Mouse (Mus musculus): ENCODE results near the gene 4933424G06Rik. TPM values are rescaled to one million over a fixed set of nuclear protein-coding genes. Genes with fewer than 3 reads are reported as not detected.

The 4933424G06Rik gene
- polyA plus RNA-seq, 1 experiment: not detected

DNA sequence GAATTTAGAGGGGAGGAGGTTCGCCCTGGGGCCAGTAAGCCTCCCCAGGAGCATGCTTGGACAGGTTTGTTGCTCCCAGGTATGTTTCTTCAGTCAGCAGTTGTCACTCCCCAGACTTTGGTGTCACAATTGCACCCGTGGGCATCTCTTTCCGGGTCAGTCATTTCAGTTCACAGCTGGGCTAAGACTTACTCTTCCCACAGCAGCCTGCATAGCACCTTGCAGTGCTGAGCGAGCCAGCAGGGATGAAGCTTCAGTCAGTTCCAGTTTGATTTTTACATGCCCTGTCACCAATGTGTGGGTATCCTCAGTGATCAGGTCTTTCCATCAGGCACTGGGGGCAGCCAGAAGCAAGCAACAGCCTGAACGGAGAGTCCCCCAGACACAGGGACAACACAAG is 12.9 kb upstream of the 4933424G06Rik start:
- H3K9ac ChIP-seq (ENCODE audit: low read depth, poor library complexity, severe bottlenecking): no peak overlapping the region
- no peaks in the 10 kb centered on the region for H3K4me1 ChIP-seq (ENCODE audit: control insufficient read depth, insufficient read depth, low read length)
- H3K27ac ChIP-seq (ENCODE audit: insufficient read depth, low read length): no peak overlapping the region
- no peak overlapping the region for H3K4me3 ChIP-seq (ENCODE audit: low read depth, low read length)
- no peaks in the 10 kb centered on the region for H3K9me3 ChIP-seq (replicated peaks; ENCODE audit: control insufficient read depth, insufficient read depth, low read length, poor library complexity, severe bottlenecking)
- no peaks in the 10 kb centered on the region for H3K27me3 ChIP-seq (ENCODE audit: control insufficient read depth, insufficient read depth, low read length, poor library complexity, severe bottlenecking)
- TF ChIP-seq EP300 (IDR thresholded peaks at IDR 0.05; ENCODE audit: insufficient read depth, low read depth, low read length) (no peak), POLR2A (IDR thresholded peaks at IDR 0.05; ENCODE audit: insufficient read depth, low read length) (no peak), CTCF (IDR thresholded peaks at IDR 0.05; ENCODE audit: low read depth, low read length) (no peak)
- peaks cover 26% of the 10 kb centered on the region for H3K36me3 ChIP-seq (ENCODE audit: control insufficient read depth, insufficient read depth, low read length, poor library complexity, severe bottlenecking)

DNA sequence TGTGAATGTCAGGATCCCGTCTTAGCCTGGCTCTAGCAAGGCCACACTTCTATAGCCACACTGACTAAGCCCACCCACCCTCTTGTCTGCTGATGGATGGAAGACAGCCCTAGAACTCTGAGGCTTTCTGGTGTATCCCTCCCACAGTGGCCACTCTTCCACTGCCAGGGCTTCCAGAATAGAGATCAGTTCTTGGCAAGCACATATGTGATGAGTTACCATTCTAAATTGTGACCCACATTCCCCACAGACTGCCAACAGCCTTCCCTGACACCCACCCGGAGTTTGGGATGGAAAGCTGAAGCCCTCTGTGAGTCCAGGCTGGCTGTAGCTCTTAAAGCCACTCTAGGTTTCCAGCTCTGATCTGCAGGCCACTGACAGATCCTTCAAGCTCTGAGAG is 2.8 kb upstream of the 4933424G06Rik start:
- no peak overlapping the region for H3K9ac ChIP-seq (ENCODE audit: low read depth, poor library complexity, severe bottlenecking)
- H3K4me3 ChIP-seq (ENCODE audit: low read depth, low read length): no peak overlapping the region
- no peak for TF ChIP-seq CTCF (IDR thresholded peaks at IDR 0.05; ENCODE audit: low read depth, low read length)
- TF ChIP-seq POLR2A (IDR thresholded peaks at IDR 0.05; ENCODE audit: insufficient read depth, low read length): no peak
- no peak for TF ChIP-seq EP300 (IDR thresholded peaks at IDR 0.05; ENCODE audit: insufficient read depth, low read depth, low read length)
- H3K4me1 ChIP-seq (ENCODE audit: control insufficient read depth, insufficient read depth, low read length): peaks cover 10% of the 10 kb centered on the region
- no peaks in the 10 kb centered on the region for H3K9me3 ChIP-seq (replicated peaks; ENCODE audit: control insufficient read depth, insufficient read depth, low read length, poor library complexity, severe bottlenecking)
- no peak overlapping the region for H3K27ac ChIP-seq (ENCODE audit: insufficient read depth, low read length)
- H3K27me3 ChIP-seq (ENCODE audit: control insufficient read depth, insufficient read depth, low read length, poor library complexity, severe bottlenecking): no peaks in the 10 kb centered on the region
- H3K36me3 ChIP-seq (ENCODE audit: control insufficient read depth, insufficient read depth, low read length, poor library complexity, severe bottlenecking): peaks cover 15% of the 10 kb centered on the region

DNA sequence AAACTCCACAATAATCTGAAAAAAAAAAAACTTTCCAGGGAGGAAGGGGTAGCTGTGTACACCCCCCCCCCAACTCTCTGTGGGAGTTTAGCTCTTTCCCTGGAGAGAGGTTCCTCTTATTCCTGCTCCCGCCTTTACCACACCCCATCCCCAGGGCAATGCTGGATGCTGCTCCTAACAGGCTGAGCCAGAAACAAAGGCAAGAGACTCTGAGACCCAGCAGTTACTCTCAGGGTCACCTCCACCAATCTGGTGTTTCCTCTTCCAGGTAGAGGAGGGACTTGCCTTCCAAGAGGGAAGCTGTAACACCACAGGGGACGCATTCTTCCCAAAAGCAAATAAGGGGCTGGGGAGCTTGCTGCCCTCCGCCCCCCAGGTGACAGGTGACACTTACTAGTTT is 2.2 kb upstream of the 4933424G06Rik start:
- no peaks in the 10 kb centered on the region for H3K27me3 ChIP-seq (ENCODE audit: control insufficient read depth, insufficient read depth, low read length, poor library complexity, severe bottlenecking)
- TF ChIP-seq EP300 (IDR thresholded peaks at IDR 0.05; ENCODE audit: insufficient read depth, low read depth, low read length) (peak; percentile 68; the same call in 1 of the 2 replicates), POLR2A (IDR thresholded peaks at IDR 0.05; ENCODE audit: insufficient read depth, low read length) (no peak), CTCF (IDR thresholded peaks at IDR 0.05; ENCODE audit: low read depth, low read length) (no peak)
- H3K27ac ChIP-seq (ENCODE audit: insufficient read depth, low read length): no peak overlapping the region
- no peak overlapping the region for H3K9ac ChIP-seq (ENCODE audit: low read depth, poor library complexity, severe bottlenecking)
- no peak overlapping the region for H3K4me3 ChIP-seq (ENCODE audit: low read depth, low read length)
- H3K36me3 ChIP-seq (ENCODE audit: control insufficient read depth, insufficient read depth, low read length, poor library complexity, severe bottlenecking): peaks cover 15% of the 10 kb centered on the region
- no peaks in the 10 kb centered on the region for H3K9me3 ChIP-seq (replicated peaks; ENCODE audit: control insufficient read depth, insufficient read depth, low read length, poor library complexity, severe bottlenecking)
- peaks cover 10% of the 10 kb centered on the region for H3K4me1 ChIP-seq (ENCODE audit: control insufficient read depth, insufficient read depth, low read length)

DNA sequence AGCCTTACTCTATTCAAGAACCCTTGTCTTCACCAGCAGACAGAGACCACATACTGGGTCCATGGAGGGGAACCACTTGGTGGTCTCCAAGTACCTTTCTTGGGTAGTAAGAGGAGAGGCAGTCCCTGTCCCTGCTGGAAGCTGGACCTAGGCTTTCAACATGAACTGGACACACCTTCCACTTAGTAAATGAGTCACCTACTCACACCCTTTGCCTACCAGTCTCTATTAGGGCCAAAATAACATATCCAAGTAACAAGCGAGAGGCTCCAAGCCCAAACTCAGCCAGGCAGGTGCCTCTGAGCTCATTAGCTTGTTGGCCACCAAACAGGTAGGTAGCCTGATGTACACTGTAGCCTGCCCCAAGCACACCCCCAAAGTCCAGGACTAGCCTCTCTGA is 1.3 kb upstream of the 4933424G06Rik start:
- no peaks in the 10 kb centered on the region for H3K27me3 ChIP-seq (ENCODE audit: control insufficient read depth, insufficient read depth, low read length, poor library complexity, severe bottlenecking)
- H3K36me3 ChIP-seq (ENCODE audit: control insufficient read depth, insufficient read depth, low read length, poor library complexity, severe bottlenecking): peaks cover 15% of the 10 kb centered on the region
- H3K9ac ChIP-seq (ENCODE audit: low read depth, poor library complexity, severe bottlenecking): peak overlapping the region; percentile 89
- H3K9me3 ChIP-seq (replicated peaks; ENCODE audit: control insufficient read depth, insufficient read depth, low read length, poor library complexity, severe bottlenecking): no peaks in the 10 kb centered on the region
- peak overlapping the region; percentile 97 for H3K4me3 ChIP-seq (ENCODE audit: low read depth, low read length)
- 0 out of 2 replicates have a peak overlapping the region, but pooled peaks have one; percentile 22 for H3K27ac ChIP-seq (ENCODE audit: insufficient read depth, low read length)
- peaks cover 10% of the 10 kb centered on the region for H3K4me1 ChIP-seq (ENCODE audit: control insufficient read depth, insufficient read depth, low read length)
- TF ChIP-seq EP300 (IDR thresholded peaks at IDR 0.05; ENCODE audit: insufficient read depth, low read depth, low read length) (no peak), CTCF (IDR thresholded peaks at IDR 0.05; ENCODE audit: low read depth, low read length) (no peak), POLR2A (IDR thresholded peaks at IDR 0.05; ENCODE audit: insufficient read depth, low read length) (no peak)

DNA sequence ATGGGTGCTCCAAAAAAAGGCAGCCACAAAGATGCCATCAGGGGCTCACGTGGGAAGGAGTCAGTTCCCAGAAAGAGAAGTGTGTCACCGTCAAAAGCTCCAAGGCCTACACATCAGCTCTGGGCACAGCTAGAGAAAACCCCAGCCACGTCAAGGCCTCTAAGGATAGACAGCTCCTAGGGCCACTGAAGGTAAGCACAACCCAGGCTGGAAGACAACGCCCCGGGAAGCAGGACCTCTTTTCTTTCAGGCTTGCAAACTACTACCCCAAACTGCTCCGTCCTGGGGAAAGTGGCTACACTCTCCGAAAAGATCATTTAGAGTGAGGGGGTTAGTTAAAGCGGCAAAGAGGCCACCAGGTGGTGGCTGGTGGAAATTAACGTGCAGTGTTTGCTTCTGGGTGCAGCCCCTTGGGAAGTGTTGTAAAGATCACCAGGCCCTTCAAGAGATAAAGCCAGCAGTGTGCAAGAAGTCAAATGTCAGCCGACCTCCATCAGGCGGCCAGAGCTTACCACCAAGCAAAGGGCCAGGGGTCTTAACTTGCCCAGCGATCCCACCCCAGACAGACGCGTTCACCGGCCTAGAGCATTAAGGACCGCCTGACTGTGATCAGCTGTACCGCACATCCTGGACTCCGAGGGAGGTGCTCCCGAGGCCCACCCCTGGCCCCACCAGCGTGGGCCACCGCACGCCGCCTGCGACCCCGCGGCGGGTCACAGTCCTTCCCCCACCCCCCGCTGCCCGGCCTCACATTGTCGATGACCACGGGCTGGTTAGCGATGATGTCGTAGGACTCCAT is 695 bp upstream of the 4933424G06Rik start:
- TF ChIP-seq CTCF (IDR thresholded peaks at IDR 0.05; ENCODE audit: low read depth, low read length) (peak; percentile 19), POLR2A (IDR thresholded peaks at IDR 0.05; ENCODE audit: insufficient read depth, low read length) (no peak)

DNA sequence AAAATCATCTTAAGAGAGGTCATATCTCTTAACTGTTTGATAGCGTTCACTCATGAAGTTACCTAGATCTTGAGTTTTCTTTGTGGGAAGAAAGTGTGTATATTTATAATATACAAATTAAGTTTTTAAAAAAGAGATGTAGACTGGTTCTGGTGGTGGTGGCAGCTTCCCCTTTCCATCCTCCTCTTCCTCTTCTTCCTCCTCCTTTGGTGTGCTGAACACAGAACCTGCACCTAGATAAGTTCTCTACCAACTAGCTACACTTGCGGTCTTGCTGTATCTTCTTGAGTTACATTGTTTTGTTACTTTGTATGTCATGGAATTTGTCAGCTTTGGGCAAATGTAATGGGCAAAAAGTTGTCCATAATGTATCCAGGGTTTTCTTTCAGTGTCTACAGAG is 1.2 kb downstream of the 4933424G06Rik start:
- H3K36me3 ChIP-seq (ENCODE audit: control insufficient read depth, insufficient read depth, low read length, poor library complexity, severe bottlenecking): peaks cover 4% of the 10 kb centered on the region; the same call in 1 of the 2 replicates
- H3K27me3 ChIP-seq (ENCODE audit: control insufficient read depth, insufficient read depth, low read length, poor library complexity, severe bottlenecking): no peaks in the 10 kb centered on the region
- no peak overlapping the region for H3K9ac ChIP-seq (ENCODE audit: low read depth, poor library complexity, severe bottlenecking)
- peaks cover 10% of the 10 kb centered on the region for H3K4me1 ChIP-seq (ENCODE audit: control insufficient read depth, insufficient read depth, low read length)
- no peak overlapping the region for H3K4me3 ChIP-seq (ENCODE audit: low read depth, low read length)
- TF ChIP-seq POLR2A (IDR thresholded peaks at IDR 0.05; ENCODE audit: insufficient read depth, low read length): no peak
- no peak for TF ChIP-seq CTCF (IDR thresholded peaks at IDR 0.05; ENCODE audit: low read depth, low read length)
- no peak for TF ChIP-seq EP300 (IDR thresholded peaks at IDR 0.05; ENCODE audit: insufficient read depth, low read depth, low read length)
- no peak overlapping the region for H3K27ac ChIP-seq (ENCODE audit: insufficient read depth, low read length)
- H3K9me3 ChIP-seq (replicated peaks; ENCODE audit: control insufficient read depth, insufficient read depth, low read length, poor library complexity, severe bottlenecking): no peaks in the 10 kb centered on the region

More for the DNA sequence above, 695 bp upstream of the 4933424G06Rik start:
- Histone ChIP-seq H3K9me3 (replicated peaks; ENCODE audit: control insufficient read depth, insufficient read depth, low read length, poor library complexity, severe bottlenecking) (no peaks in the 10 kb centered on the region), H3K9ac (ENCODE audit: low read depth, poor library complexity, severe bottlenecking) (peak overlapping the region; percentile 89), H3K4me3 (ENCODE audit: low read depth, low read length) (peak overlapping the region; percentile 97), H3K27ac (ENCODE audit: insufficient read depth, low read length) (no peak overlapping the region), H3K4me1 (ENCODE audit: control insufficient read depth, insufficient read depth, low read length) (peaks cover 10% of the 10 kb centered on the region), H3K36me3 (ENCODE audit: control insufficient read depth, insufficient read depth, low read length, poor library complexity, severe bottlenecking) (peaks cover 15% of the 10 kb centered on the region), H3K27me3 (ENCODE audit: control insufficient read depth, insufficient read depth, low read length, poor library complexity, severe bottlenecking) (no peaks in the 10 kb centered on the region)

Measured in ES-Bruce4 (cell line).